Mouse (Mus musculus) lung, adult 2 months (tissue): Measurements from ENCODE around the gene Agxt2. TPM values are rescaled to one million over a fixed set of nuclear protein-coding genes. Genes with fewer than 3 reads are reported as not detected.

Experiments
- DNase-seq: peaks from one replicate; pipeline ENCODE4 v3.0.0; 2022
- H3K4me1 ChIP-seq: fragments of 200-500 bp; 2 replicates; pipeline ENCODE4 v1.6.1; 2011; ENCODE audit warnings: low read length; ENCODE audit not compliant: control insufficient read depth, insufficient read depth
- H3K4me3 ChIP-seq: fragments of 200-500 bp; replicated peaks from 2 replicates; pipeline ENCODE3; 2011; ENCODE audit warnings: low read depth, mild to moderate bottlenecking, control low read depth, low read length; ENCODE audit errors: extremely low read depth
- CTCF ChIP-seq: fragments of 200-500 bp; IDR thresholded peaks from 2 replicates; pipeline ENCODE4 v1.5.1; 2011; ENCODE audit warnings: mild to moderate bottlenecking, low read length, control low read depth; ENCODE audit not compliant: insufficient read depth
- POLR2A ChIP-seq: fragments of 200-500 bp; IDR thresholded peaks from 2 replicates; pipeline ENCODE4 v1.6.1; 2011; ENCODE audit warnings: low read depth, mild to moderate bottlenecking, control low read depth, low read length, borderline replicate concordance; ENCODE audit errors: extremely low read depth
- whole genome bisulfite sequencing: fragments of 180-500 bp; shearing (Covaris S2); methylation state at CpG from one replicate; pipeline ENCODE4 v1.1.7; 2018; 5-methylcytosine and 5-hydroxymethylcytosine counted together
- polyA plus RNA-seq: library from polyadenylated mRNA; depleted of rRNA; stranded (reverse); fragments of >200 nt; gene quantifications from 2 replicates; pipeline ENCODE4 v1.2.3, GENCODE M21; 2012

Agxt2 gene
- polyA plus RNA-seq, 1 experiment: not detected

DNA sequence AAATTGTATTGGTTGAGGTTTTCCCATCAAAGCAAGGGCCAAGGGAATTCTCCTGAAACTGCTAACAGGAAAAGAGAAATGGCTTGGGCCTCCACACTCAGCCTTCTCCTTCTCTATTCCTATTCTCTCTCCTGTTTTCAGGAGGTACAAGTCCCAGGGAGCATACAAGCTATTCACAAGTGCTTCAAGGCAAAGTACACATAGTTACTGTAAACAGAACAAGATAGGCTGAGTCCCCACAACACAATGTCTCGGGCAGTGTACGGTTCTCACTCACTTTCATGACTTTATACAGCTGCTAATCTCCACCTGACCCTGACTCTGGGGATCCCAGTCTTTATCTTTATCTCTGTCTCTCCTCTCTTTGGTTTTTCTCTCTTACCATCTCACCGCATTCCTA is 17.1 kb downstream of the Agxt2 start:
- H3K4me1 ChIP-seq: no peaks in the 10 kb centered on the region; the same call in 1 of the 2 replicates
- no peak overlapping the region for H3K4me3 ChIP-seq
- DNase-seq: no peak
- 41% methylated on average over 3 of the region's 3 CpGs for WGBS
- TF ChIP-seq CTCF (no peak), POLR2A (no peak)

DNA sequence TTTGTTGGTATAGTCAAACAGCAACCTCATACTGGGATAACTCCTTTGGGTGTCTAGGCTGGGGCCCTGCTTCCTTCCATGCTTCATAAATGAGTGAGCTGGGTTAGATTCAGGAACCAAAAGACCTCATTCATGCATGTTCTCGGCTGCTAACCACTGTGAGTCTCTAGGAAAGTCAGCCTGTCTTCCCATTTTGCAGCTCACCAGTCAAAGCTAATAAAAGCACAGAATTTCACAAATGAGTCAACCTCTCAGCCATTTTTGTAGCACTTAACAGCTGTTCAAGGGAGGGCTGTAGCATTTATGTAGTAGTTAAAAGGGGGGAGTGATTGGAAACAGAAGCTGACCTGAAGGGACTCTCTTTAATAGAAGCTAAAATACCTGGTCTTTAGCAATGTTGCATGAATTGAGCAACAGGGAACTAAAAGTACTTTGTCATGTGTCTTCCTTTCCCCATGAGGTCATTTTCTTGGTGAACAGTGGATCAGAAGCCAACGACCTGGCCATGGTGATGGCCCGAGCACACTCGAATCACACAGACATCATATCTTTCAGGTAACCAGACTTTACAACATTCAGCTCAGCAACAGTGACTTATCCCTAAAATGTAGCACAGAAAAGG is 20.1 kb downstream of the Agxt2 start:
- 81% methylated on average over 4 of the region's 4 CpGs for WGBS
- Histone ChIP-seq H3K4me1 (no peaks in the 10 kb centered on the region; the same call in 1 of the 2 replicates), H3K4me3 (no peak overlapping the region)
- no peak for TF ChIP-seq CTCF
- DNase-seq: no peak

DNA sequence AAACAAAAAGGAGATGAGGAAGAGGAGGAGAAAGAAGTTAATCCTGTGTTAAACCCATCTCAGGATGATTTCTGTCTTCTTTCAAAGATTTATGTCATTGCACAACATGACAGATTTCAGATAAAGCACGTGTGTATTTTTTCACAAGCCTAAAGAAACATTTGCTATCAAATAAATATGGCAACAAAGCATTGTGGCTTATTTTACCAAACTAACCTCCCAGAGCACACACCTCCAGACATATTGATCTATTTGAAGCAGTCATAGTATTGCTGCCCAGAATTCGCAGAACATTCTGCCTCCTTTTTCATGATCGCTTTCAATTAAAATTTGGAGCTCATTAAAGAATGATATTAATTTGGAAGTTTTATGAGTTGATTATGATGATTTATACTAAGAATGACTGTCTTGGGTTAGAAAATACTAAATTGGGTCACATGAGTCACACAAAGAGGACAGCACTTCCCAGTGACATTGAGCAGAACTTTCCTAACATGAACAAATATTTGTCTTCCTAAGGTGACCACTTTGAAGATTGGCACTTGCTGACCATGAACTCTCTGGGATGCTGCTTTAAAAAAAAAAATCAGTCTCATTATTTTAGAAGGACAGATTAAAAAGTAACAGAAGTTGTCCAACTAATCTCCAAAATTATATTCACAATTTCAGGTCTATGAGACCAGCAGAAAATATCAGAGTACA is 21.6 kb downstream of the Agxt2 start:
- 83% methylated on average over 3 of the region's 3 CpGs for WGBS
- Histone ChIP-seq H3K4me1 (no peaks in the 10 kb centered on the region; the same call in 1 of the 2 replicates), H3K4me3 (no peak overlapping the region)
- TF ChIP-seq POLR2A: no peak
- TF ChIP-seq CTCF: no peak
- DNase-seq: no peak

DNA sequence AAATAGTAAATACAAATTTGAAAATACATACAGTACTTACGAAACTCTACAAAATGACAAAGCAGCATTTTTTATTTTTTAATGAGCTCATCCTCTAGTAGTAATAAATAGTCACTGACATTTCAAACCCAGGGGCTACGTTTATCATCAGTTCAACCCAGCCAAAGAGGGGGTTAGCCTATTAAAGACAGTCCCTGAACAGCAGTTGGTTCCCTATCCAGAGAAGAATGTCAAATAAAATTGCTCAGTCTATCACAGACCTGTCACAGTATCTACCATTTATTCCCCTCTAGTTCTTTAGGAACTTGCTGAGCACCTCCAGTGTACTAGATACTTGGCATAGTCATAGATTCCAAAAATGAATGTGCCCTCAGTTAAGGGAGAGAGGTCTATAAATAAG is 28.9 kb downstream of the Agxt2 start:
- Histone ChIP-seq H3K4me1 (no peaks in the 10 kb centered on the region), H3K4me3 (no peak overlapping the region)
- 76% methylated on average over 2 of the region's 2 CpGs for WGBS
- TF ChIP-seq POLR2A (no peak), CTCF (no peak)
- no peak for DNase-seq

DNA sequence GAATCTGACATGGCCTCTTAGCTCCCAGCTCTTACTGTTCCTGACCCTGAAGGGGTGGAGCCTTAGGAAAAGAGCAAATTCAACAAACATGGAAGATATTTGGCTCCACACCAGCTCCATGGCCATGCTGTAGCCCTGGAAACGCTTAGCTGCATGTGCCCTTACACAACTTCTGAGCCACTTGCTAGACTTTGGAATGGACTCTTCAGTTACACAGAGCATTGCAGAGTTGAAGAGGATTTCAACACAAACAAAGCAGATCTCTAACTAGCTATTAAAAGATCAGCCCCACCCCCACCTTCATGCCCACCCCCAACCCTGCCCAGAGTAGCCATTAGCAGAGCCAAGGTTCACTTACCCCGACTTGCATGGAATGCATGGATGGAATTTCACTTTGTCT is 41.5 kb downstream of the Agxt2 start:
- TF ChIP-seq CTCF: no peak
- no peak for TF ChIP-seq POLR2A
- DNase-seq: peak; percentile 12

DNA sequence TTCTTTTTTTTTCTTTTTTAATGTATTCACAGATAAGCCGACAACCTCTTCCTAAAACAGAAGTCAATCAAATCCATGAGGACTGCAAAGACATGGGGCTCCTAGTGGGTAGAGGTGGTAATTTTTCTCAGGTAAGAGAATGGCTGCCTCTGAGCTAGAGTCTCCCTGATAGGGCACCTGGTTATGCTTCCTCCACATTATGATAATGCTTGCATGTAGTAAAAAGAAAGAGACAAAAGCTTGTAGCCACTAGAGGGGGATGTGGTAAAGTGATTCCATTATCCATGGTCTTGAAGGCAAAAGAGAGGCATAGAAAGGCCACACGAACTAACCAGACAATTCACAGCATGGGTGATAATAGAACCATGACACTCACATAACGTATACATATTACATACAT is 42.1 kb downstream of the Agxt2 start:
- no peak overlapping the region for H3K4me3 ChIP-seq
- 58% methylated on average over 3 of the region's 3 CpGs for WGBS
- TF ChIP-seq POLR2A: no peak
- peak; percentile 5; the same call in 1 of the 2 replicates for TF ChIP-seq CTCF
- no peak for DNase-seq
- H3K4me1 ChIP-seq: no peaks in the 10 kb centered on the region; the same call in 1 of the 2 replicates

More for the DNA sequence above, 41.5 kb downstream of the Agxt2 start:
- Histone ChIP-seq H3K4me3 (no peak overlapping the region), H3K4me1 (no peaks in the 10 kb centered on the region; the same call in 1 of the 2 replicates)
- 45% methylated on average over 2 of the region's 2 CpGs for WGBS

DNA sequence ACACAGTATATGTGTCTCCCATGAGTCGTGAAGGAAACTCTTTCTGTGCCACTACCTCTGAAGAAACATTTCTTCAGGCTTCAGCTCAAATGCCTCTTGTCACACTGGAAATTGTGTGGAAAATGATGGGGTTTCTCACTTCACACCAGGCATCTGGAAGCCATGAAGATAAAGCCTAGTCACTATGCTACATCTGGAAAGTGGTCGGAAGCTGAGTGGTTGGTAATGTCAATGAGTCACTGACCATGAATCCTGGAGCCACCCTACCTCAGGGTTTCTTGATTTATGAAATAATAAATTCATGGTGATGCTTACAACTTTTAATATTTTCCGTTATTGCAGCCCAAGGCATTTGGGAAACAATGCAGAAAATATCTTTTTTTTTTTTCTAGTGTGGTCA is 51.5 kb downstream of the Agxt2 start:
- TF ChIP-seq POLR2A: no peak
- TF ChIP-seq CTCF: no peak
- 83% methylated on average over 3 of the region's 3 CpGs for WGBS
- no peak for DNase-seq
- H3K4me1 ChIP-seq: no peaks in the 10 kb centered on the region
- no peak overlapping the region for H3K4me3 ChIP-seq

DNA sequence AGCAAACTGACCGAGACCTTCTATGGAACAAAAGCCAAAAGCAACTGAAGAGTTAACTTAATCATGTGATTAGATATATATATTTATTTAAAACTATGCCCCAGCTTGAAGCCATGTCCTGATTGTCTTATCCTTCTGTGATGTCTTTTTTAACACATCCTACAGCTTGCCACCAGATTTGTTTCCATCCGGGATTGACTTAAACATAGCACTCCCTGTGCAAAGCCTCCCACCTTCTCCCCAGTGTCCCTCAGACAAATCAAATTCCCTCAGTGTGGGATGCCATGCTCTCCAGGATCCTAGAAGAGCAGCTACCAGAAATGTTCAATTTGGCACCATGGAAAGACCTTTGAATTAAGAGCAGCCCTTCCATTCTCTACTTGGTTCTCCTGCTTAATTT is 52.5 kb downstream of the Agxt2 start:
- WGBS: 85% methylated on average over 2 of the region's 2 CpGs
- no peak for DNase-seq
- H3K4me1 ChIP-seq: no peaks in the 10 kb centered on the region
- TF ChIP-seq CTCF: no peak
- TF ChIP-seq POLR2A: no peak
- no peak overlapping the region for H3K4me3 ChIP-seq

DNA sequence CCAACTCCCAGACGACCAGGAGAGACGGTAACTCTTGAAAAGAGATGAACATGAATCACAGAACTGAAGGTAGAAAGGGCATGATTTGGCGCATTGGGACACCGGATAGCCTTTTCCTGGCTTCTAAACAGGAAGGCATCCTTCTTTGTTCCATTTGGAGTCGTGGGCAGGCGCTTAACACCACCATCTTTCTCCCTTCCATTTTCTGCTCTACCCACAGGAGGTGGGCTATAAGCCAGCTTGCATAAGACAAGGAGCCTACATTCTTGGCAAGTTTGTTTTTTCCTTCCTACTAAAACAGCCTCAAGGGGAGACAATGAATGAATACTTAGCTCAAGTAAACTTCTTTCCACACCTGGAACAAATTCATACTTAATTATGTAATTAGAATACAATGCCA is 55.3 kb downstream of the Agxt2 start:
- H3K4me3 ChIP-seq: no peak overlapping the region
- no peaks in the 10 kb centered on the region for H3K4me1 ChIP-seq
- no peak for DNase-seq
- 77% methylated on average over 6 of the region's 6 CpGs for WGBS
- TF ChIP-seq POLR2A: no peak
- TF ChIP-seq CTCF: no peak

DNA sequence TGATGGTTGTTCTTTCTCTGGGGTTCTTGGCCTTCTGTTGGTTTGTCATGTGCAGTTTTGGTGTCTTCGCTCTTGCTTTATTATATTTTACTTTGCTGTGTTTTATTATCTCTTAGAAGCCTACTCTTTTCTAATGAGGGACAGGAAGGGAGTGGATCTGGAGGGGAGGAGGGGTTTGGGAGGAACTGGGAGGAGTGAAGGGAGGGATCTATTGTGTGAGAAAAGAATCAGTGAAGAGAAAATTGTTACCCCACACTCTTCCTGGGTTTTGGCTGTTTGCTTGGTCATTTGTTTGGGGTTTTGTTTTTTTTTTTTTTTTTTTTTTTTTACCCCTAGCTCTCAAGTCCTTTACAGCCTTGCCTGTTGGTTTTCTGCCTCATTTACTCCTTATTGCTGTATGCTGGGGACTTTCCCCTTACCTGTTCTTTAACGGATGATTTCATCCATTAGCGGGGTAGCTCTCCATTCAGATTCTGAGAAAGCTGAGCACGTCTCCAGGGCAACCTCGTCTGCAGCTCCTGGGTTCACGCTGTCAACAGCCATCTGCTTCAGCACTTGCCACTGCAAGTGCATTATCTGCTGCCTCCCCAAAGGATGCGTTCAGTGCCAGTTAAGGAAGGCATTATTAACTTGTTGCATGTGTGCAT is 62.9 kb downstream of the Agxt2 start:
- no peaks in the 10 kb centered on the region for H3K4me1 ChIP-seq
- no peak overlapping the region for H3K4me3 ChIP-seq
- DNase-seq: no peak
- 46% methylated on average over 7 of the region's 7 CpGs for WGBS
- no peak for TF ChIP-seq CTCF
- no peak for TF ChIP-seq POLR2A

DNA sequence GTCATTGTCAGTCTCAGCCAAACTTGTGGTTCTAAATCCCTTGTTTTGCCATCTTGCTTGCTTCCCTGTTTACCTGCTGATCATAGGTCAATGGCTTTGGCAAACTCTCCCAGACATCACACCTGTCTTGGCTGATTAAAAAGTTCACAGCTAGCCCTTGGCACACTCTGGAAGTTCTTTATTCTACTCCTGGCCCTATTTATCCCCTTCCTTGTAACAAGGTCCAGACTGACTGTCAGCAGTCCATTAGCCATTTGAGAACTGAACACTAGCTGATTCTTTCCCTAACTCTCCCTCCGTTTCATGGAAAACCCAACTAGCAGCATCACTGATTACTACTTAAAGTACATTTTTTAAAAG is 63.4 kb downstream of the Agxt2 start:
- Histone ChIP-seq H3K4me3 (no peak overlapping the region), H3K4me1 (no peaks in the 10 kb centered on the region)
- no peak for DNase-seq
- 87% methylated on average over 1 of the region's 1 CpGs for WGBS
- TF ChIP-seq CTCF: no peak
- TF ChIP-seq POLR2A: no peak
